Mouse (Mus musculus): Measurements from ENCODE around the gene D030056L22Rik. TPM values are rescaled to one million over a fixed set of nuclear protein-coding genes. Genes with fewer than 3 reads are reported as not detected.

Gene D030056L22Rik
- polyA plus RNA-seq, 1 experiment from 2014 or later, result 84.1 TPM

Other genes starting within 250 kb of the D030056L22Rik start
- 39.7 and 40.6 TPM in 2 replicates for gene Ostf1, start 81.4 kb upstream of the D030056L22Rik start, polyA plus RNA-seq (2014; fragmentation: Nextera tagmentation; extraction: Ambion mirVana)
- gene Nmrk1, start 81.2 kb upstream of the D030056L22Rik start, polyA plus RNA-seq (2014; fragmentation: Nextera tagmentation; extraction: Ambion mirVana), result 2.1 and 2.2 TPM in 2 replicates
- 13.8 and 15.1 TPM in 2 replicates for gene Carnmt1, start 42.4 kb upstream of the D030056L22Rik start, polyA plus RNA-seq (2014; fragmentation: Nextera tagmentation; extraction: Ambion mirVana)
- 0.22 and 0.36 TPM in 2 replicates for gene Trpm6, start 36.8 kb downstream of the D030056L22Rik start, polyA plus RNA-seq (2014; fragmentation: Nextera tagmentation; extraction: Ambion mirVana)

All from forebrain, embryonic 14.5 days (tissue).